Comparison of ENCODE assay signal across 13 mouse cellular contexts in genomic region chr11:84027231-84027630, GRCm38 (mm10). TPM values are rescaled to one million over a fixed set of nuclear protein-coding genes. Genes with fewer than 3 reads are reported as not detected.
"Had no signal": no experiment of that assay in that cellular context is flagged by ENCODE, and none has a peak within 500 bp of the region (broad histone marks: within the 10 kb centered on the region; RNA-seq: fewer than 3 reads in every experiment).

No protein-coding gene starts in this region.

- H3K27me3 ChIP-seq: intestine, embryonic 15.5 days; liver, embryonic 13.5 days; midbrain, embryonic 13.5 days had no signal

- DNase-seq: kidney, adult 18-20 months; kidney, postnatal 14 days; layer of hippocampus, adult 9-11 months; liver, embryonic 13.5 days; liver, postnatal 0 days; lung, postnatal 36 days; right cerebral cortex, adult 18-20 months; right cerebral cortex, postnatal 25 days; thymus, postnatal 36 days had no signal

- H3K9ac ChIP-seq: intestine, embryonic 15.5 days; liver, embryonic 13.5 days; liver, postnatal 0 days; midbrain, embryonic 13.5 days had no signal

- H3K4me3 ChIP-seq: intestine, embryonic 15.5 days; limb, embryonic 10.5 days; liver, embryonic 13.5 days; midbrain, embryonic 13.5 days had no signal

- H3K4me2 ChIP-seq: intestine, embryonic 15.5 days; liver, embryonic 13.5 days; midbrain, embryonic 13.5 days had no signal

- H3K9me3 ChIP-seq: intestine, embryonic 15.5 days; limb, embryonic 10.5 days; liver, embryonic 13.5 days; midbrain, embryonic 13.5 days had no signal

- H3K27ac ChIP-seq: intestine, embryonic 15.5 days; limb, embryonic 10.5 days; liver, embryonic 13.5 days; midbrain, embryonic 13.5 days had no signal

- H3K4me1 ChIP-seq: intestine, embryonic 15.5 days; limb, embryonic 10.5 days; liver, embryonic 13.5 days; midbrain, embryonic 13.5 days had no signal

- ATAC-seq: intestine, embryonic 15.5 days; liver, postnatal 0 days; midbrain, embryonic 13.5 days had no signal

RNA-seq across cellular contexts. Expression of gene Dusp14, which starts 41.8 kb away (rescaled TPM):
- total RNA-seq: megakaryocyte progenitor cell, adult 5-6 weeks had no signal
